Mouse (Mus musculus) spleen, postnatal 14 days (tissue): ENCODE data around the gene Hdac11.
"Not testable (repeated sequence)": the region's sequence is repeated elsewhere in the genome, so short reads cannot be mapped to it uniquely, and the experiment has no call there.

ENCODE experiments used
- DNase-seq, 2 experiments: peaks; one replicate each; pipeline ENCODE4 v3.0.0; 2021 to 2022; ENCODE audit warnings: low spot score in 2 of 2

Hdac11 gene

GRCm38 (mm10) chr6:91201881-91202341 lies 45.4 kb downstream of the Hdac11 start:
- no peak for DNase-seq

DNA sequence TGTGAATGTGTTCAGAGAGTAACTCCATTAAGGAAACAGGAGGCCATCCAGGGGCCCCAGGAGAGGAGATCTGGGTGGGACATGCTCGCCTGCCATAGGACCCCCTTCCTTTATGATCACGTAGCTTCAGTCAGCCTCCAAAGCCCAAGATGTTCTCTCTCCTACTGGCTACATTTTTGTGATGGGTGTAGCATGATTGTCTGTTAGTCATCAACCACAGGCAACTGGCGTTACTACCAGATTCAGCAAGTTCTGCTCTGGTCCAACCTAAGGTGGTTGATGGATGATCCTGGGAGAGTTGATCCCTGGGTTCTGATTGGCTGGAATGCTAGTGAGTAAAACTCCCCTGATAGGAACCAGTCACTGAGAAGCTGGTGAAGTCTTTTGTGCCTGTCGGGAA lies 46.1 kb downstream of the Hdac11 start:
- no peak for DNase-seq

DNA sequence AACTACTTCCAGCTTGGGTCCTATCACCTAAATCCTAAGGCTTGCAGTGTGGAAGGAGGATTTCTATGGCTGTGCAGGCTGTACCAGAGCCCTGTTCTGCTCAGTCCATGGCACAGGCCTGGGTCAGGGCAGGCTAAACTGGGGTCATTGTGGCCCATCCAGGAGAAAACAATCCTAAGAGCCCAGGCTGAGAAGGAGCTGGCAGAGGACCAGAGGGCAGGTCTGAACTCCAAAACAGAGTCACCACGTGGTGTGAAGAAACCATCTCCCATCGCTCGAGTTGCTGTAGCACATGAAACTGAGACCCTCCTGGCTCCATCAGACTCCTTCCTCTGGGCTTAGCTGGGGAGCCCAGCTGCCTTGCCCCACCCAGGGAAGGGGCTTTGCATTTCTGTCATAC lies 48.9 kb downstream of the Hdac11 start:
- no peak for DNase-seq

GRCm38 (mm10) chr6:91205791-91206190 lies 49.3 kb downstream of the Hdac11 start:
- DNase-seq: no peak

DNA sequence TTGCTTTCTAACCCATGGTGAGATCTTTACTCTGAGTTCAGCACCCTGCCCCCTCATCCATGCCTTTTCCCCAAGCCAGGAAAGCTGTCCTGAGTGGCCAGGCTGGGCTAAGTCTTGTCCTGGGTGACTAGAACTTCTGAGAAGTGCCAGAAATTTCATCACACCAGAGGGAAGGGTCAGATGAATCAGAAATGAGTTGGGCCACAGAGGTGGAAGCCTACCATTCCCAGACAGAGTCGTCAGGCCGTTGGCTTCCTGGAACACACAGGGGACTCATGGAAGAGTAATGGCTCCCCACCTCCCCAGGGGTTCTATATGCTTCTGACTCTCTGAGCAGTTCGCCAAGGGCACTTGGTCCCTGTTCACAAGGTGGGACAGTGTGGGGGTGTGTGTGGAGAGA lies 51.0 kb downstream of the Hdac11 start:
- DNase-seq: no peak

DNA sequence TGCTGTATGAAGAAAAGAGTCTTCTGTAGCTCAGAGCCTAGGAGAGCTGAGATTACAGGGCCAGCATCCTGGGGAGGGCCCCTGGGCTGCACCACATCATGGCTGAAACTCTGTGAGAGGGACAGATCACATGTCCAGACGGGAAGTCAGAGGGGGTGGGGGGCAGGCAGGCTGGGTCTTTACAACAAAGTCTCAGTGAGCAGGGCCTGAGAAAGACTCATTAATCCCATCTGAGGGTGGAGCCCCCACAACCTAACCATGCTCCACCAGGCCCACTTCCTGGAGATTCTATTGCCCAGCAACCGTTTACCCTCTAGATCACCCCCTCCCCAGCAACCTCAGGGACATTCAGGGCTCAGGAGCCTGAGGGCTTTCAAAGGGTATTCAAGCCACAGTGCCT lies 53.3 kb downstream of the Hdac11 start:
- no peak for DNase-seq

GRCm38 (mm10) chr6:91210852-91211251 lies 54.4 kb downstream of the Hdac11 start:
- no peak for DNase-seq

- DNase-seq: not testable (repeated sequence)
These were observed 55.7 kb downstream of the Hdac11 start, which contains the start of gene Fbln2 for GRCm38 (mm10) chr6:91212155-91212554. Gene Fbln2, plus strand, starts transcription at chr6:91212455.

- DNase-seq: no peak
These were observed 56.1 kb downstream of the Hdac11 start for GRCm38 (mm10) chr6:91212571-91212970.

DNA sequence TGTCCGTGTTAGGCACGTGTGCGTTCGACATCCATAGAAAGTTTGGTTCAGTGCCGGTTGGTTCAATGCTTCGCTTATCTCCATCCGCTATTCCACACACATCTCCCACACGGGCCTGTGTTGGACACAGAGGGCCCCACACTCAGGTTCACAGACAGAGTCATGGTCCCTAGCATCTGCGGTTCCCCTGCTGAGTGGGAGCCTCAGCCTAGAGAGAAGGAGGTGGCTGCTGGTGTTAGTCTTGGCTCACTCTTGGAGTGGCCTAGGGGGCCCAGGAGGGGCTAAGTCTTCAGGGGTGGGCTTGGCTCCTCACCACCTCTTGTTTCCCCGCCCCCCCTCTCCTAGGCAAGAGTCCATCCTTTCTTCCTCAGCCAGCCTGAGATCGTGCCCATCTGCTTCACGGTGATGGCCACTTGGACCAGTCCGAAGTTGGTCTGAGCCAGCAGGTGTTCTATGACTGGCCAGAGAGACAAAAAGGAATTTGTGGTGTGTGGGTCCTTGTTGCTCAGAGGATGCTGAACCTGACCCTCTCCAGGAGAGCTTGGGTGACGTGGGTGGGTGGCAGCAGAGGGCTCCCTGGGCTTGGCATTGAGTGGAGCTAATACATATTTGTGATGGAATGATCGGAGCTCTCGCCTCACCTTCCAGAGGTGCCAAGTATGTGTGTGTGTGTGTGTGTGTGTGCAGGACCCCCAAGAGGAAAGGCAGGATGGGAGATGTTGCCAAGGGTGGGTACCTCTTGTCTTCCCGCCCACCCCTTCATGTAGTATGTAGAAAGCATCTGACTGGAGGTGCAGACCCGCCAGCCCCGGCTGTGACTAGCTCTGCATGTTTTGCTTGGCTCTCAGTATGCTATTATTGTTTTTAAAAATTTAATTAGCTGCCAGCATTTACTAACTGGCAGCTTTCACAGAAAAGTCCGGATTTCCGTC lies 57.1 kb downstream of the Hdac11 start:
- no peak for DNase-seq

DNA sequence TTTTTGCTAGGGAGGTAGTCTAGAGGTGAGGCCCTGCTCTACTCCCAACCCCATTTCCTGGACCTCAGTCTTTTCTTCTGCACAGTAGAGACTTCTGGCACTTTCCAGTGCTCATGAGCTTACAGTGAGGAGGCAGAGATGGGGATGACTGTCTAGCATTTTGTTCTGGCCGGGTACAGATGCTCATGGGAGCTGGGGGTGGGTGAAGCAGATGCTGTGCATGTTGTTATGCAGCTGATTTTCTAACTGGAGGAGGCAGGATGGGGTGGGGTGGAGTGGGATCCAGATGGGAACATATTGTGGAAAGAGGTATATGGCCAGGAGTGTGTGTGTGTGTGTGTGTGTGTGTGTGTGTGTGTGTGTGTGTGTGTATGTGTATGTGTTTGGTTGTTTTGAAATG lies 59.0 kb downstream of the Hdac11 start:
- DNase-seq: no peak

DNA sequence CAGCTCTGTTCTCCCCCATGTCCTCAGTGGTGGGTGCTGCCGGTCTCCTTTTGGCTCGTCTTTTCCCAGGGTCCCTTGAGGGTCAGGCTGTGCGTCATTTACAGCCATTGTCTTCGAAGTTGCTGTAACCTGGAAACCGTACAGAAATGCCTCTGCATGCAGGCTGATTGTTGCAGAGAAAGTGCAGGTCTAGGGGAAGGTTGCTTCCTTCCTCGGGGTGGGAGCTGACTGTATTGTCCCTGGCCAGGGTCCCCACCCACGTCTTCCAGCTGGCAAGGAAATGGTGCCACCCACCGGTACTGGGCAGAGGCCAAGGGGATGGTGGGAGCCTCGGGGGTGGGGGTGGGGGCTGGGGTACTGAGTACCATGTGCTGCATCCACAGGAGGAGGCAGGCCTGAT lies 62.0 kb downstream of the Hdac11 start:
- DNase-seq: no peak

- no peak for DNase-seq
These were observed 62.4 kb downstream of the Hdac11 start for GRCm38 (mm10) chr6:91218871-91219270.

DNA sequence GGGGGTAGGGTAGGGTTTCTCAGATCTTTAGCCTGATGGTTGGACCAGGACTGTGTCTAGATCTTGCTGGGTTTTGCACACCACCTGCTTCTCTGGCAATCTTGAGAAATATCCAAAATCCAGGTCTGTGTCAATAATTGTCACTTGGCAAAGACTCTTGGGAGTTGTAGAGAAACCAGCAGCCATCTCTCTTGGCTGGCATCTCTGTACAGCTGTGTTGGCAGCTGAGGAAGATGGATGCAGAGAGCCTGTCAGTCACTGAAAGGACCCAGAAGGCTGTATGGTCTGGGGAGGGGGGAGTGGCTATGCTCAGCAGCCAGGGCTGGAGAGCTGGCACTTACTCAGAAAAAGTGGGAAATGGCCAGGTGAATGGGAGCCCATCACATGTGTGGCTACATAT lies 63.6 kb downstream of the Hdac11 start:
- no peak for DNase-seq

DNA sequence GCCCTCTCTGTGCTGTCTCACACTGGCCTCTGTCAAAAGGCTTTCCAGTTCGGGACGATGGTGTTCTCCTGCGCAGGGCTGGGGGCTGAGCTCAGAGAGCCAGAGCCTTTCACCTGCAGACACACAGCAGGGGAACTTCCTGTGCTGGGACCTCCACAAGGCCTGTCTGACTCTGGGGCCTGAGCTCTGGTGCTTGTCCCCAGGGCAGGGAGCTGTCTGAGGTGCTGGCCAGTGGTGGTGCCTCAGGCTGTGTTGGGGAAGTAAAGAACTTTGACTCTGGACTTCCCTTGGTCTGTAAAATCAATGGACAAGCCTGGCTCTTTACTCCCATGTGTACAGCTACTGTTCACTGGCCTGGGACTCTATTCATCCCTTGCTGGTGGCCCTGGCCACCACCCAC lies 64.6 kb downstream of the Hdac11 start:
- no peak for DNase-seq

- DNase-seq: no peak
These were observed 66.4 kb downstream of the Hdac11 start for GRCm38 (mm10) chr6:91222694-91223346.
